Mouse (Mus musculus): ENCODE measurements at regions not wholly inside any gene's neighbourhood (a gene's known extent, or its start where the extent isn't known, plus 50 kb on each side); places are given as distances from the start of the nearest gene placed in this dataset.

DNA sequence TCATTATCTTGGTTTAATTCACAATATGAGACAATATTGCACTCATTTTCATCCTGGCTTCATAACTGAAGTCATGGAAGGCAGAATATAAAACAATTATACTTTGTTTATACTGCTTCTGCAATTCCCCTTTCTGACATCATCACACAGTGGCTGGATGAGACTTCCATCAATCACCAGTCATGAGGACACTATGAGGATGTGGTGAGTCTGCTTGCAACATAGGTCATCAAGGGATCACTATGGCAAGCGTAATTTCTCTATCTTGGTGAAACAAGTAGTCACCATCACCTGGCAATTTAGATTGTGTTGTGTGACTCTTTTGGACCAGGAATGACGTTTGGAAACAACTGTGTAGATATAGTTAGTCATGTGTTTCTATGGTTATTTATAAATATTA is 134.6 kb downstream of the Hao1 start:
- no peak for DNase-seq

DNA sequence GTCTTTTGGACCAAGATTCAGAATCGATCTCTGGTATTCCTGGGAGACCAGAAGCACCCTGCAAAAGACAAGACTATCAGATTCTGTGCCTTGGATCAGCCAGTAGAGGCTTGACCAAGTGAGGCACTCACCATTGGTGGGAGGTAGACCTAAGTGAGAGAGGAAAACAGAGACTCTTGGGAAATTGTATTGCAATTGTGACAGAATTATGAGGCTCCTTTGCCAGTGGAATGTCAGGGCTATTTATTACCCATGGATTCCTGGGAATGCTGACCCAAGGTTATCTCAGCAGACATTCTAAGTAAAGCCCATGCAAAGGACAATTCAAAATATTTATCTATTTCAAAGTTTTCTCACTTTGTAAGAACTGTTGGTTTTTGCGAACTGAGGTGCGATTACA is 154.6 kb downstream of the Hao1 start:
- peak; percentile 28 for DNase-seq

DNA sequence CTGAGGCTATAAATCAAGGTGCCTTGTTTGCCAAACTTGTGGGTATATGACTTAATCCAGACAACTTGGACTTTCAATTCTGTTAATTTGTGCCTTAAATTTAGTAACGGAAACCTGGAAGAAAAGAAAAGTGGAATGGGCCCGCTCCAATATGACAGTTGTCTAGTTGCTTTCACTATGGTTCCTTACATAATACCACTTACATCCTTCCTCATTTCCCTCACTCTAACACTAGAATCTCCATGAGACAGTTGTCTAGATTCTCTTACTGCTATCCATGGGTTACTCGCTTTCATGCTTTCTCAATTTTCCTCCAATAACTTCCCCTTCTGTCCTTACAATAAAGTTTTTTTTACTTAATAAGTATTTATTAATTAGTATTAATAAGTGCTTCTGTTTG is 160.7 kb downstream of the Hao1 start:
- DNase-seq = no peak

DNA sequence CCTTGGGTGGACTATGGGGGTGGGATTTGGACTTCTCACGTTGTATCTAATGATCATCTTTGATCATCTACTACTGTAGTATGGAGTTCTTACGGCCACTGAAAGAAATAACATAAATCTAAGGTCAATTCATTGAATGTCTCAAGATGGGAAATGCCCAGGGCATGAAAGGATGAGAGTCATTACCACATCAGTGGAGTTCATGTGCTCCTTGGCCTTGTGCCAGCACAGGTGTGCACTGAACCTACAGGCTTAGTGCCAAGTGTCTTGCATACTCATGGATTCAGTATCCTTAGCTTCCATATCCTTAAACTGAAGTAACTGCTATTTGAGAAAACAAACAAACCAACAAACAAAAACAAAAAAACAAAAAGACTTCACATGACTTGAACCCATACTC is 179.1 kb downstream of the Hao1 start:
- no peak for DNase-seq

DNA sequence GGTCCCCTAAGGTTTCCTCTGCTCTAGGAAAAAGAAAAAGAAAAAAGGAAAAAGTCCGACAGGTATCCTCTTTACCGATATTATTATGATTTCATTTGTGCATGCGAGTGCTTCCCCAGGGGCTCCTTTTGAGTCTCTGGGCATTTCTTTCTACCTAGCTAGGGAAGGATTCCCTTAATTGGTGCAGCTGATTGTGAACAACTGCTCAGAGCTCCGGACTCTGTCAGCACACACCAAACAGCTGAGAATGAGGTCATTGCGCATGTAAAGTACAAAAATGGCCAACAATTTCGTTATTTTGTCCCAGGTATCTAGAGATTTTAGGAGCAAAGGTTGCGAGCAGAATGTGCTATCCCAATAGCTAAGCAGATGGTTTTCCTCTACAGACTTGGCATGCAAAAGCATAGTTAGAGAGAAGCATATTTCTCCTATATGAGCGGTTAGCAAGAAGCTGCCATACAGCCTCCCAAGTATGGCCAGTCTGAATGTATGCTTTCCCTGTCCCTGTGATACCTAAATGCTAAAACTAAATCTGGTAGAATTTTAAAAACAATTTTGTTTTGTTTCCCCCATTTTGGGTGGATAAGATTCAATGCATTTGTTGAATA is 203.2 kb downstream of the Hao1 start:
- DNase-seq = no peak

DNA sequence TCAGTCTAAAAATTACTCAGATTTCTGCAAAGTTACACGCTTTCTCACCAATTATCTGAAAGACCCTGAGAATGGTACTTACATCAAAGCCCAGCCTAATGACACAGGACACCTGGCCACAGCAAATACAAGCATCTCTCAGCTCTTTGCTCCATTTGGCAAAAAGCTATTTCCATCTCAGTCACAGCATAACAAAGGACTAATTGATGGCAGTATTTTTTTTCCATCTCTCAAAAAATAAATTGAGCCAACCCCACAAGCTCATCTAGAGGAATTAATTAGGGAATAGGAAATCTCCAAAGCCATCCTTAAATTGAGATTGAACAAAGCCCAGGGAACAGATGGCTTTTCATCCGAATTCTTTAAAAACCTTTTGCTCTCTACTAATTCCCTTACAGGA is 203.7 kb downstream of the Hao1 start:
- DNase-seq = no peak

DNA sequence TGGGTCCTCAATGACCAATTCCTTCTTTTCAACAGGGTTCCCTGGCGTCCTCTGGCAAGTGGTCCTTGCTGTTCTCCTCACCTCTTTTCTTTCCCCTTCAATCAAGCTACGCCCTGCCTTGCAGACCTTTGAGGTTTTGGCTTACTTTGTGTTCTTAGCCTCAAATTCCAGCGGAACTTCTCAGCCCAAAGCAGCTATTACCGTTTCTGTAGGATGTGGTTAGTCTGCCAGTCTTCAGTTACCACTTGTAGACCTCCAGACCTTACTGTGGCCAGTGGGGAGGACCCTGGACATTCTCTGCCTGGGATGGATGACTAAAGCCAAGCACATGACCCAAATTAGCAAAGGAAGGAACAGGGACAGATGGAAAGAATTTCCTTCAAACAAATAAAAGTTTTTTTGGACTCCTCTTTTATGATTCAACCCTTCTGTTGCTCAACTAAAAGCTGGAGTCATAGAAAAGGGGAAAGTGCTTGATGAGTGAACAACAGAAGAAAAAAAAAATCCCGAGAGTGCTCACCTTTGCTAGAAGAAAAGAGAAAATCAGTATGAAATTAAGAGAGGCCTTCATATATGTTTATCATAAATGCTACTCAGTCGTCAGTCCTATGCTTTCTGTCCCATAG is 211.5 kb downstream of the Hao1 start:
- no peak for DNase-seq

DNA sequence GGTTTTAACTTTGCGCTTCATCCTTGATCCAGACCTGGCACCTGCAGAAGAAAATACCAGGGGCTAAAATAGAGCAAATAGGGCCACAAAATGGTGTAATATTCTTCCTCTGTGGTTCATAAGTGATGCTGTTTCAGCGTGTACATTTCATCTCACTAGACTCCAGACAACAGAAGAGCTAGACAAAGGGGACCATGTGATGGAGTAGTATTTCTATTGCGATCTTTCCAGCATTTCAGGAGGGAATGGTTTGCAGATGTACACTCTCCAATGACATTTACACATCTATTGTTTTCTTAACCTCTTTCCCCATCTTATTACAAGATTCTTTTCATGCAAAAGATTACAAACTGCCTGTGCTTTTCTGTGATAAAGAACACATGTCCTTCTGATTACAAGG is 246.1 kb downstream of the Hao1 start:
- DNase-seq = no peak

DNA sequence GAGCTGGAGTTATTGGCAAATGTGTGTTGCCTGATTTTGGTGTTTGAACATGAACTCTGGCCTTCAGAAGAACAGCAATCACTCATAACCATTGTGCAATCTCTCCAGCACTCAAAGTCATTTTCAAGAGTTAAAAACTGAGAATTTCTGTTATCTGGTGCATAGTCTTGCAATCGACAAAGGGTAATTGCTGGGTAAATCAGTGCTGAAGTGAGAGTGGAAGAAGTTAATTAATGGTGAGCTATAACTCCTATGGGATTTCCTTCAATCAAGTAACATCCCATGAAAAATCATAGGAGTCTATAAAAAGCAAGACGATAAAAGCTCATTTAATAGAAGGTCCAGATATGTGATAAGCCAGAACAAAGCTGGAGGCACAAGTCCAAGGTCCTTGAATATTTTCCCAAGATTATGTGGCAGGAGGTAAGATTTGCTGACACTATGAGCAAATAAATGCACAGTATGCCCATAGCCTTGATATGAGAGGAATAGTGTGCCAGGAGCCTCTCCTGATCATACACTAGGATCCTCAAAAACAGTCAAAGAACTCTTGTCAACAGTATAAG is 264.0 kb downstream of the Hao1 start:
- DNase-seq = no peak

DNA sequence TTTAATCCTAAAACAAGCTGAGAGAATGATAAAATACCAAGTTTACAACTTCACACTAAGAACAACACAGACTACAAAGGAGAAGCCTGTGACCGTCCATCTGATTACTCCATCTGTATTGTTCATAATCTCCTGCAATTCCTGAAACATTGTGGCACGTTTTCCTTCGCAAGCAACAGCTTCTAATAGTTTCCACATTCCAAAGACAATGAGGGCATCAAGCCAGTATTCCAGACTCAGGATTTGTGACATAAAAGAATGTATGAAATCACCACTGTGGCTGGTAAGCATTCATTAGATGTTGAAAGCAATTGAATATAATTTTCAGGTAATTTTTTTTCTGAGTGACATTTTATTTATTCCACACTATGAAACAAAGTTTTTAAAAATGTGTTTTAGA is 278.3 kb downstream of the Hao1 start:
- peak; percentile 1 for DNase-seq

DNA sequence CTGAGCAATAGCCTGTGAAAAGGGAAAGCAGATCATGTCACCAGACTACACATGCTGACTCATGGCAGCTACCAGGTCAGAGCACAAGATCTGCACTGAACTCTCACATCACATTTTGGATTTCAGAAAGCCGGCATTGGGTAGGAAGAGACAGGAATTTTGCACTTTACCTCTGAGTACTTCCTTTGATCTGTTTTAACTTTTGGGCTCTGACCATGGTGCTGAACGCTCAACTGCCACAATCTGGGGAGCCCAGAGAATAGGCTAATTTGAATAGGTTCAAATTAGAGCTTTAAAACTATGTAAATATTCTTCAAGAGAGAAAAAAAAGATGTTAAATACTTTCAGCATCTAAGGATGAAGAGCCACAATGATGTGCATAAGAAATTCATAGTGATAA is 285.7 kb downstream of the Hao1 start:
- no peak for DNase-seq

Measured in kidney, postnatal 14 days (tissue).